ENCODE assay signal across 27 mouse cellular contexts in genomic region chr11:26061471-26062137, GRCm38 (mm10).
A peak's percentile ranks its signal among the peaks of the same experiment; 100 is the strongest.
DNase-seq lines count a peak whose midpoint lies in the region; ATAC-seq and TF ChIP-seq lines count a peak whose summit lies in the region.
"Had no signal": no experiment of that assay in that cellular context is flagged by ENCODE, and none has a peak within 500 bp of the region (broad histone marks: within the 10 kb centered on the region; RNA-seq: fewer than 3 reads in every experiment).

No protein-coding gene starts in this region.

- H3K27me3 ChIP-seq in midbrain, embryonic 12.5 days, result no peaks in the 10 kb centered on the region
- no peaks in the 10 kb centered on the region for H3K27me3 ChIP-seq in midbrain, embryonic 11.5 days (ENCODE audit: control insufficient read depth, insufficient read depth, low read length)
- H3K27me3 ChIP-seq in forebrain, postnatal 0 days (ENCODE audit: insufficient read depth, low read length), result no peaks in the 10 kb centered on the region
- H3K27me3 ChIP-seq: embryonic facial prominence, embryonic 15.5 days; heart, embryonic 13.5 days; limb, embryonic 12.5 days; liver, embryonic 15.5 days had no signal

- no peak overlapping the region for H3K9ac ChIP-seq in midbrain, embryonic 12.5 days (replicated peaks)
- H3K9ac ChIP-seq in midbrain, embryonic 11.5 days (ENCODE audit: low read length), result no peak overlapping the region
- no peak overlapping the region for H3K9ac ChIP-seq in forebrain, postnatal 0 days
- H3K9ac ChIP-seq: embryonic facial prominence, embryonic 15.5 days; heart, embryonic 13.5 days; limb, embryonic 12.5 days; liver, embryonic 15.5 days; lung, embryonic 14.5 days had no signal

- peaks cover 11% of the 10 kb centered on the region for H3K4me1 ChIP-seq in midbrain, embryonic 12.5 days
- peaks cover 3% of the 10 kb centered on the region; the same call in 1 of the 2 replicates for H3K4me1 ChIP-seq in midbrain, embryonic 11.5 days (ENCODE audit: control insufficient read depth, insufficient read depth, low read length)
- no peaks in the 10 kb centered on the region for H3K4me1 ChIP-seq in forebrain, postnatal 0 days (ENCODE audit: insufficient read depth)
- H3K4me1 ChIP-seq: embryonic facial prominence, embryonic 10.5 days; embryonic facial prominence, embryonic 15.5 days; heart, embryonic 13.5 days; liver, embryonic 15.5 days had no signal

- no peaks in the 10 kb centered on the region for H3K36me3 ChIP-seq in midbrain, embryonic 12.5 days
- no peaks in the 10 kb centered on the region for H3K36me3 ChIP-seq in midbrain, embryonic 11.5 days (ENCODE audit: control insufficient read depth, insufficient read depth, low read length)
- no peaks in the 10 kb centered on the region for H3K36me3 ChIP-seq in forebrain, postnatal 0 days (ENCODE audit: insufficient read depth)
- H3K36me3 ChIP-seq: embryonic facial prominence, embryonic 10.5 days; embryonic facial prominence, embryonic 15.5 days; heart, embryonic 13.5 days; limb, embryonic 12.5 days; liver, embryonic 15.5 days had no signal

- no peak for DNase-seq in frontal cortex, postnatal 25 days (ENCODE audit: low spot score in 2 of 2)
- DNase-seq in midbrain, embryonic 11.5 days (ENCODE audit: low spot score, missing footprints), result no peak
- DNase-seq in brain, embryonic 14.5 days (ENCODE audit: low read depth), result peak; percentile 63
- peak; percentile 57 for DNase-seq in forebrain, postnatal 0 days
- DNase-seq: adrenal gland, postnatal 14 days; cerebellum, adult 8-10 months; cerebellum, postnatal 25 days; heart, adult 2 months; heart, postnatal 10 days; kidney, adult 8-10 months; kidney, postnatal 4 days; lung, embryonic 14.5 days; right cerebral cortex, adult 18-20 months; spleen, adult 18-20 months; thymus, postnatal 25 days had no signal

- no peak for TF ChIP-seq CTCF in brain, embryonic 14.5 days (IDR thresholded peaks at IDR 0.05; ENCODE audit: borderline replicate concordance, extremely low read depth, insufficient read depth, insufficient read length)
- TF ChIP-seq CTCF in forebrain, postnatal 0 days (IDR thresholded peaks at IDR 0.05; ENCODE audit: low read depth), result no peak

- WGBS in midbrain, embryonic 12.5 days, result 65% methylated on average over 8 of the region's 8 CpGs
- WGBS in midbrain, embryonic 11.5 days, result 68% methylated on average over 8 of the region's 8 CpGs
- WGBS in forebrain, postnatal 0 days, result 39% methylated on average over 8 of the region's 8 CpGs

- no peak overlapping the region for H3K27ac ChIP-seq in midbrain, embryonic 12.5 days (replicated peaks)
- H3K27ac ChIP-seq in midbrain, embryonic 11.5 days (ENCODE audit: low read depth, low read length), result no peak overlapping the region
- peak overlapping the region; percentile 47; the same call in 1 of the 2 replicates for H3K27ac ChIP-seq in forebrain, postnatal 0 days (ENCODE audit: low read depth, low read length)
- H3K27ac ChIP-seq: embryonic facial prominence, embryonic 10.5 days; embryonic facial prominence, embryonic 15.5 days; heart, adult 2 months; heart, embryonic 13.5 days; kidney, postnatal 0 days; left cerebral cortex, adult 2 months; limb, embryonic 12.5 days; liver, embryonic 15.5 days had no signal

- TF ChIP-seq POLR2A in brain, embryonic 14.5 days (IDR thresholded peaks at IDR 0.05; ENCODE audit: borderline replicate concordance, extremely low read depth, insufficient read depth, insufficient read length, poor library complexity, severe bottlenecking), result no peak

- ATAC-seq in frontal cortex, adult (ENCODE audit: low TSS enrichment), result peak; percentile 41; the same call in 1 of the 2 replicates
- 0 out of 2 replicates have a peak, but pooled peaks have one; percentile 17 for ATAC-seq in midbrain, embryonic 12.5 days (ENCODE audit: low FRiP score, low read depth)
- ATAC-seq in midbrain, embryonic 11.5 days (ENCODE audit: low FRiP score), result no peak
- ATAC-seq in forebrain, postnatal 0 days, result no peak; the same call in 1 of the 2 replicates
- ATAC-seq in monocyte, adult 5-6 weeks (replicated peaks; ENCODE audit: insufficient number of reproducible peaks, low FRiP score, low TSS enrichment, poor library complexity, severe bottlenecking), result no peak
- ATAC-seq: CD4-positive, CD25-positive, alpha-beta regulatory T cell, adult 4 months; intestine, embryonic 16.5 days had no signal

- no peak overlapping the region for H3K4me3 ChIP-seq in midbrain, embryonic 12.5 days
- H3K4me3 ChIP-seq in midbrain, embryonic 11.5 days (ENCODE audit: low read depth, low read length), result no peak overlapping the region
- no peak overlapping the region for H3K4me3 ChIP-seq in forebrain, postnatal 0 days (ENCODE audit: low read depth, low read length)
- H3K4me3 ChIP-seq: embryonic facial prominence, embryonic 10.5 days; embryonic facial prominence, embryonic 15.5 days; heart, adult 2 months; heart, embryonic 13.5 days; left cerebral cortex, adult 2 months; limb, embryonic 12.5 days; liver, embryonic 15.5 days had no signal

- H3K4me2 ChIP-seq in midbrain, embryonic 12.5 days (replicated peaks), result no peak overlapping the region
- H3K4me2 ChIP-seq in midbrain, embryonic 11.5 days, result no peak overlapping the region
- no peak overlapping the region for H3K4me2 ChIP-seq in forebrain, postnatal 0 days (ENCODE audit: low read depth)
- H3K4me2 ChIP-seq: embryonic facial prominence, embryonic 15.5 days; heart, embryonic 13.5 days; limb, embryonic 12.5 days; liver, embryonic 15.5 days; lung, embryonic 14.5 days had no signal

- no peaks in the 10 kb centered on the region for H3K9me3 ChIP-seq in midbrain, embryonic 12.5 days
- H3K9me3 ChIP-seq in midbrain, embryonic 11.5 days (ENCODE audit: control insufficient read depth, low read length), result no peaks in the 10 kb centered on the region
- H3K9me3 ChIP-seq in forebrain, postnatal 0 days (ENCODE audit: low read length), result no peaks in the 10 kb centered on the region
- H3K9me3 ChIP-seq: embryonic facial prominence, embryonic 10.5 days; embryonic facial prominence, embryonic 15.5 days; heart, embryonic 13.5 days; limb, embryonic 12.5 days; liver, embryonic 15.5 days had no signal

Comparison
In these comparisons a context has a peak if more than half of its experiments do, and no peak if none do; other contexts are left out.
1. ATAC-seq: peak in frontal cortex, adult (single experiment) and midbrain, embryonic 12.5 days (single experiment); none in midbrain, embryonic 11.5 days (single experiment), forebrain, postnatal 0 days (single experiment) and monocyte, adult 5-6 weeks (single experiment).
2. DNase-seq: peak in brain, embryonic 14.5 days (single experiment) and forebrain, postnatal 0 days (single experiment); none in frontal cortex, postnatal 25 days (0 of 2) and midbrain, embryonic 11.5 days (single experiment).